Mouse (Mus musculus) midbrain, embryonic 16.5 days (tissue): Measurements from ENCODE around the gene Tmem50b. TPM values are rescaled to one million over a fixed set of nuclear protein-coding genes. Genes with fewer than 3 reads are reported as not detected.

Experiments used
- ATAC-seq: fragments of 200-750 bp; cut with Nextera tagmentation; 2 replicates; pipeline ENCODE4 v1.8.0; 2017; ENCODE audit warnings: moderate TSS enrichment
- H3K27ac ChIP-seq: fragments of 300-500 bp; sonication (generic); 2 replicates; pipeline ENCODE4 v1.5.1; 2014; ENCODE audit warnings: mild to moderate bottlenecking, low read length, mixed read lengths
- H3K27me3 ChIP-seq: fragments of 300-500 bp; sonication (generic); 2 replicates; pipeline ENCODE4 v1.6.1; 2014; ENCODE audit warnings: low read depth, low read length, mixed read lengths; ENCODE audit not compliant: control insufficient read depth, insufficient read depth
- H3K36me3 ChIP-seq: fragments of 300-500 bp; sonication (generic); 2 replicates; pipeline ENCODE4 v1.6.1; 2014; ENCODE audit warnings: mild to moderate bottlenecking, low read length, moderate library complexity, mixed read lengths; ENCODE audit not compliant: control insufficient read depth, insufficient read depth
- H3K4me1 ChIP-seq: fragments of 300-500 bp; sonication (generic); 2 replicates; pipeline ENCODE4 v1.6.1; 2014; ENCODE audit warnings: mild to moderate bottlenecking, low read length, mixed read lengths; ENCODE audit not compliant: control insufficient read depth, insufficient read depth
- H3K4me2 ChIP-seq: fragments of 300-500 bp; sonication (generic); 2 replicates; pipeline ENCODE4 v1.6.1; 2014; ENCODE audit warnings: mild to moderate bottlenecking, low read length, mixed read lengths
- H3K4me3 ChIP-seq: fragments of 300-500 bp; sonication (generic); 2 replicates; pipeline ENCODE4 v1.5.1; 2014; ENCODE audit warnings: low read depth, mild to moderate bottlenecking, low read length, moderate library complexity, mixed read lengths
- H3K9ac ChIP-seq: fragments of 300-500 bp; sonication (generic); 2 replicates; pipeline ENCODE4 v1.6.1; 2014; ENCODE audit warnings: low read depth, low read length, mixed read lengths
- H3K9me3 ChIP-seq: fragments of 300-500 bp; sonication (generic); replicated peaks from 2 replicates; pipeline ENCODE4 v1.6.1; 2014; ENCODE audit warnings: mild to moderate bottlenecking, low read length, mixed read lengths; ENCODE audit not compliant: control insufficient read depth, poor library complexity, severe bottlenecking
- WGBS: fragments of 180-500 bp; shearing (Covaris S2); extraction: QIAGEN DNeasy Blood & Tissue Kit; methylation state at CpG from one replicate; pipeline ENCODE4 v1.1.7; 2014; 5-methylcytosine and 5-hydroxymethylcytosine counted together
- polyA plus RNA-seq: library from polyadenylated mRNA; unstranded; fragments of >200 nt; fragmentation: Nextera tagmentation; extraction: Ambion mirVana; gene quantifications from 2 replicates; pipeline ENCODE4 v1.2.1, GENCODE M21; 2015

The Tmem50b gene
- polyA plus RNA-seq, 1 experiment from 2014 or later: 106 TPM

DNA sequence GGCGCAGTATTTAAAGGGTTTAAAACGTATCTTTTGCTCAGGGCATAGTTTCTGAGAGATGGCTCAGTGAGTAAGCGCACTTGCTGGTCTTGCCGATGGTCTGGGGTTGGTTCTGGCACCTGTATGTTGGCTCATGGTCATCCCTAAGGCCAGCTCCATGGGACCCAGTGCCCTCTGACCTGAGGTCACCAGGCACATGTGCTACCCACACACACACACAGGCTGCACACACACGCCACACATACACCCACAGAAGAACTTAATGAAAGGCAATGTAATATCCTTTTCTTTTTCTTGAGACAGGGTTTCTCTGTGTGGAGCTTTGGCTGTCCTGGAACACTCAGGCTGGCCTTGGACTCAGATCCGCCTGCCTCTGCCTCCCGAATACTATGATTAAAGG is 35.3 kb upstream of the Tmem50b start:
- no peak overlapping the region for H3K9ac ChIP-seq
- no peaks in the 10 kb centered on the region for H3K27me3 ChIP-seq
- ATAC-seq: no peak
- H3K4me1 ChIP-seq: no peaks in the 10 kb centered on the region
- no peak overlapping the region for H3K4me3 ChIP-seq
- 97% methylated on average over 7 of the region's 7 CpGs for WGBS
- peaks cover 35% of the 10 kb centered on the region for H3K36me3 ChIP-seq
- H3K27ac ChIP-seq: no peak overlapping the region
- no peaks in the 10 kb centered on the region for H3K9me3 ChIP-seq
- no peak overlapping the region for H3K4me2 ChIP-seq

DNA sequence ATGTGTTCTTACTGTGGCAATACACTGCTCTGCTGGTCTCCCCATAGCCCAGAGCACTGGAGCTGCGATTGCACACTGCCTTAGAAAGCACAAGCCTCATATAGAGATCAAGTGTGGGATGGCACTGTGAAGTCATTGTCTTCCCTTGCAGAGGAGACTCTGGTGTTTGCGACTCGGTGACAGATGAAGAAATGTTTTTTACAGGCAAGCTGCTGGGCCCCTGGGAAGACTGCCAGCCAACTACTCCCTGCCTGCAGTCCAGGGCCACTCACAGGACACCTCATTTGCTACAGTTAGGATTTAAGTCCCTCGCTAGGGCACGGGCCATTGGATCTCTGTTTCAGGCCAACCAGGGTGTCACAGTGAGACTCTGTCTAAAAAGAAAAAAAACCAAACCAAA is 34.8 kb upstream of the Tmem50b start:
- H3K4me1 ChIP-seq: no peaks in the 10 kb centered on the region
- H3K4me2 ChIP-seq: no peak overlapping the region
- H3K4me3 ChIP-seq: no peak overlapping the region
- ATAC-seq: no peak
- no peak overlapping the region for H3K9ac ChIP-seq
- H3K27me3 ChIP-seq: no peaks in the 10 kb centered on the region
- no peaks in the 10 kb centered on the region for H3K9me3 ChIP-seq
- no peak overlapping the region for H3K27ac ChIP-seq
- 88% methylated on average over 5 of the region's 5 CpGs for WGBS
- H3K36me3 ChIP-seq: peaks cover 35% of the 10 kb centered on the region

DNA sequence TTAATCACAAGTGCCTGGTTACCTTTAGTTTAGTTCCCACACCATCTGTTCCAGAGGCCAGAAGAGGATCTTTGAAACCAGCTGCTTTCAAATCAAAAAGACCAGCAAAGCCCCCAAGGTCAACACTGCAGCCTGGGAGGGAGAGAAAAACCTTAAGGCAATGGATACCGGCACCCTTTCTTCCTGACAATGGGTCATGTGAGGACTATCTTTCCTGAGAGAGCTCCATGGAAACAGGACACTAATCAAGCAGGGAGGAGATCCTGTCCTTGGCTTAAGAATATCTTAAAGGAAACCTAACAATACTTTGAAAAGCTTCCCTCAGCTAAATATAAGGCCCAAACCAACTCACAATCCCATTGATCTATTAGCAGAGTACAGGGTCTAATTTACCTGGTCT is 33.0 kb upstream of the Tmem50b start:
- Histone ChIP-seq H3K27ac (no peak overlapping the region), H3K27me3 (no peaks in the 10 kb centered on the region), H3K4me1 (no peaks in the 10 kb centered on the region), H3K4me2 (no peak overlapping the region), H3K36me3 (peaks cover 26% of the 10 kb centered on the region), H3K9ac (no peak overlapping the region), H3K9me3 (no peaks in the 10 kb centered on the region), H3K4me3 (no peak overlapping the region)
- WGBS: 63% methylated on average over 1 of the region's 1 CpGs
- ATAC-seq: no peak

- H3K36me3 ChIP-seq: peaks cover 31% of the 10 kb centered on the region
- H3K9ac ChIP-seq: no peak overlapping the region
- H3K4me3 ChIP-seq: no peak overlapping the region
- no peaks in the 10 kb centered on the region for H3K4me1 ChIP-seq
- no peaks in the 10 kb centered on the region for H3K9me3 ChIP-seq
- H3K27ac ChIP-seq: no peak overlapping the region
- WGBS: 93% methylated on average over 4 of the region's 4 CpGs
- H3K4me2 ChIP-seq: no peak overlapping the region
- no peaks in the 10 kb centered on the region for H3K27me3 ChIP-seq
- no peak for ATAC-seq
Observed at GRCm38 (mm10) chr16:91629749-91630148, 32.1 kb upstream of the Tmem50b start.

- H3K27me3 ChIP-seq: no peaks in the 10 kb centered on the region
- no peak overlapping the region for H3K9ac ChIP-seq
- peaks cover 29% of the 10 kb centered on the region for H3K36me3 ChIP-seq
- H3K9me3 ChIP-seq: no peaks in the 10 kb centered on the region
- no peak overlapping the region for H3K4me2 ChIP-seq
- ATAC-seq: no peak
- no peak overlapping the region for H3K4me3 ChIP-seq
- H3K4me1 ChIP-seq: no peaks in the 10 kb centered on the region
- WGBS: 90% methylated on average over 3 of the region's 3 CpGs
- H3K27ac ChIP-seq: no peak overlapping the region
Observed at GRCm38 (mm10) chr16:91628673-91629072, 31.1 kb upstream of the Tmem50b start.

GRCm38 (mm10) chr16:91627831-91628230 is 30.2 kb upstream of the Tmem50b start:
- 91% methylated on average over 7 of the region's 7 CpGs for WGBS
- H3K27me3 ChIP-seq: no peaks in the 10 kb centered on the region
- no peak overlapping the region for H3K4me3 ChIP-seq
- no peaks in the 10 kb centered on the region for H3K9me3 ChIP-seq
- ATAC-seq: no peak
- no peak overlapping the region for H3K27ac ChIP-seq
- H3K4me2 ChIP-seq: no peak overlapping the region
- no peaks in the 10 kb centered on the region for H3K4me1 ChIP-seq
- peaks cover 27% of the 10 kb centered on the region for H3K36me3 ChIP-seq
- no peak overlapping the region for H3K9ac ChIP-seq

DNA sequence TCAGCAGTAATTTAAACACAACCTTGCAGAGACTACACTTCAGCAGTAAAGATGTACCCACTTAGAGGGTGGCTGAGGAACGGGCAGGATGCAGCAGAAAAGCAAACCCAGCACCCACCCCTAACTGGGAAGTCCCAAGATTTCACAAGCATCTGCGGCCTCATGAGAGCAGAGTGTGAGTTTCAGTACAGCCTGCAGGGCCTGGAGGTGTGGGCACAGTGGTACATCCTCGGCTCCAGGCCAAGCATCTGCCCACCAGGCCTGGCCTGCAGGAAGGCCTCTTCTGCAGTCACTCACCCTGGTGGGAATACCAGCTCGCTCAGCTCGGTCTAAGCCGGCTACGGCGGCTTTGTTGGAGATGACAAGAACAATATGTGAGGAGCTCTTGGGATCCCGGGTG is 25.5 kb upstream of the Tmem50b start:
- WGBS: 93% methylated on average over 9 of the region's 9 CpGs
- Histone ChIP-seq H3K36me3 (peaks cover 19% of the 10 kb centered on the region), H3K27ac (no peak overlapping the region), H3K4me3 (no peak overlapping the region), H3K9me3 (no peaks in the 10 kb centered on the region), H3K4me1 (peaks cover 3% of the 10 kb centered on the region; the same call in 1 of the 2 replicates), H3K9ac (no peak overlapping the region), H3K27me3 (no peaks in the 10 kb centered on the region), H3K4me2 (no peak overlapping the region)
- ATAC-seq: no peak

DNA sequence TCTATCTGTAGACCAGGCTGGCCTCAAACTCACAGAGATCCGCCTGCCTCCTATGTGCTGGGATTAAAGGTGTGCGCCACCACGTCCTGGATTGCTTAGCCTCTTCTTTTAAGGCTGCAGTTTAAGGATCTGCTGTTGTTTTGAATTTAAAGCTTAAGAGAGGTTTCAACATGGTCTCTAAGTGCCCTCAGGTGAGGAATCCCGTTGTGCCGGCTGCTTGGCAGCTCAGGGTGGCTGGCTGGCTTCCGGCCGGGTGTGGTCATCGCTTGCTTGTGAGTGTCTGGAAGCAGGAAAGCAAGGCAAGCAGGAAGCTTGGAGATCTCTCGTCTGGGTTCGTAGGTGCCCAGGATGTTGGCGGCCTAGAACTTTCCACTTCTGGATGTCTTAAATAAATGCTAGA is 23.4 kb upstream of the Tmem50b start:
- H3K4me1 ChIP-seq: peaks cover 5% of the 10 kb centered on the region; the same call in 1 of the 2 replicates
- H3K9me3 ChIP-seq: no peaks in the 10 kb centered on the region
- ATAC-seq: no peak
- H3K36me3 ChIP-seq: peaks cover 11% of the 10 kb centered on the region
- WGBS: 95% methylated on average over 11 of the region's 11 CpGs
- no peak overlapping the region for H3K27ac ChIP-seq
- H3K9ac ChIP-seq: no peak overlapping the region
- H3K27me3 ChIP-seq: no peaks in the 10 kb centered on the region
- H3K4me3 ChIP-seq: no peak overlapping the region
- no peak overlapping the region for H3K4me2 ChIP-seq

DNA sequence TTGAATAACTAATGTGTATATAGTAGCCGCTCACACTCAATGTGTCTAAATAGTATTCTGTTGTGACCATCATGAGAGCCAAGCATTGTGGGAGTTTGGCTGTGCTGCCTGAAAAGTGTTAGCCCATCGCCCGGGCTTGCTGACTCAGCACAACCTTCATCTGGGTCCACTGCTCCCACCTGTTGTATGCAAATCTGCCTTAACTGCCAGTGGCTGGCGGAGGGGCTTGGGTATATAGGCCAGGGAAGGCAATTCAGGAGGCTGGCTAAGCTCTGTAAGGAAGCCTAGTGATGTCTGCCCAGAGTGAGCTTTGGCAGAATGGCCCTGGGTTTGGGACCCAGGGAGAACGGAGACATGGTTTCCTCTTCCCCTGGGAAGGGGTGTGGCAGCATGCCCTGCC is 22.6 kb upstream of the Tmem50b start:
- no peaks in the 10 kb centered on the region for H3K9me3 ChIP-seq
- ATAC-seq: no peak
- WGBS: 95% methylated on average over 5 of the region's 5 CpGs

More for the DNA sequence above, 22.6 kb upstream of the Tmem50b start:
- no peaks in the 10 kb centered on the region for H3K27me3 ChIP-seq
- H3K4me2 ChIP-seq: no peak overlapping the region
- peaks cover 5% of the 10 kb centered on the region; the same call in 1 of the 2 replicates for H3K4me1 ChIP-seq
- no peak overlapping the region for H3K27ac ChIP-seq
- no peak overlapping the region for H3K4me3 ChIP-seq
- H3K36me3 ChIP-seq: peaks cover 9% of the 10 kb centered on the region
- H3K9ac ChIP-seq: no peak overlapping the region
